In genomic region chr12:85824438-85825264, GRCm38 (mm10) we compare ENCODE assay signal across 8 mouse cellular contexts. TPM values are rescaled to one million over a fixed set of nuclear protein-coding genes. Genes with fewer than 3 reads are reported as not detected.
A peak's percentile ranks its signal among the peaks of the same experiment; 100 is the strongest.
DNase-seq lines count a peak whose midpoint lies in the region; ATAC-seq and TF ChIP-seq lines count a peak whose summit lies in the region.

Erg28 (minus strand) TSS chr12:85824550.
Ttll5 (plus strand) TSS chr12:85824659.

- peak within 1 kb of the TSS; percentile 90 for H3K27ac ChIP-seq in ES-E14 (ENCODE audit: insufficient read depth, low read depth, low read length, poor library complexity, severe bottlenecking)
- peak within 1 kb of the TSS; percentile 98 for H3K27ac ChIP-seq in forebrain, embryonic 15.5 days (replicated peaks)

- H3K36me3 ChIP-seq in ES-E14 (ENCODE audit: control insufficient read depth, insufficient read depth, low read length, poor library complexity, severe bottlenecking), result peaks cover 7% of the 10 kb centered on the region
- H3K36me3 ChIP-seq in forebrain, embryonic 15.5 days, result peaks cover 11% of the 10 kb centered on the region

- intact Hi-C loops in heart, postnatal 25 days (cut with DNase I), result no loop called here

- TF ChIP-seq CTCF in lung, adult 2 months (IDR thresholded peaks at IDR 0.05; ENCODE audit: insufficient read depth, low read length), result no peak

- H3K9ac ChIP-seq in ES-E14 (ENCODE audit: insufficient read depth, low read depth, low read length, poor library complexity, severe bottlenecking), result peak within 1 kb of the TSS; percentile 91
- H3K9ac ChIP-seq in forebrain, embryonic 15.5 days (replicated peaks), result peak within 1 kb of the TSS; percentile 63

- DNase-seq in ES-E14 (ENCODE audit: low read depth, low spot score), result peak; percentile 94
- DNase-seq in cerebellum, adult 11-12 months, result peak; percentile 97
- peak; percentile 91 for DNase-seq in heart, postnatal 25 days (ENCODE audit: low spot score)
- DNase-seq in layer of hippocampus, adult 18-20 months (ENCODE audit: low spot score in 2 of 2), result peak; percentile 95 to 97
- peak; percentile 97 for DNase-seq in lung, adult 2 months
- peak; percentile 89 to 94 for DNase-seq in thymus, adult 18-20 months

- H3K4me2 ChIP-seq in forebrain, embryonic 15.5 days (replicated peaks), result peak within 1 kb of the TSS; percentile 70

- ATAC-seq in forebrain, embryonic 15.5 days (replicated peaks), result peak; percentile 98
- peak; percentile 92 for ATAC-seq in neutrophil, adult 5-6 weeks (ENCODE audit: extremely low read depth, insufficient number of reproducible peaks, low FRiP score, poor library complexity, severe bottlenecking)

- peak; percentile 63; the same call in 1 of the 2 replicates for TF ChIP-seq POLR2A in lung, adult 2 months (IDR thresholded peaks at IDR 0.05; ENCODE audit: borderline replicate concordance, extremely low read depth, low read depth, low read length)

- peak within 1 kb of the TSS; percentile 68 to 88 for H3K4me3 ChIP-seq in ES-E14 (ENCODE audit: insufficient read depth in 1 of 2, low read depth in 1 of 2, low read length in 2 of 2, poor library complexity in 1 of 2, severe bottlenecking in 1 of 2)
- peak within 1 kb of the TSS; percentile 86 for H3K4me3 ChIP-seq in forebrain, embryonic 15.5 days
- peak within 1 kb of the TSS; percentile 73 for H3K4me3 ChIP-seq in lung, adult 2 months (replicated peaks; ENCODE audit: extremely low read depth, low read depth, low read length)

- 0 out of 4 replicates have a peak, but pooled peaks cover 2 to 4% of the 10 kb centered on the region in 2 experiments for H3K4me1 ChIP-seq in ES-E14 (ENCODE audit: control insufficient read depth in 2 of 2, insufficient read depth in 2 of 2, low read length in 2 of 2, poor library complexity in 1 of 2)
- peaks cover 27% of the 10 kb centered on the region for H3K4me1 ChIP-seq in forebrain, embryonic 15.5 days
- H3K4me1 ChIP-seq in lung, adult 2 months (ENCODE audit: control insufficient read depth, insufficient read depth, low read length), result no peaks in the 10 kb centered on the region; the same call in 1 of the 2 replicates

- no peaks in the 10 kb centered on the region for H3K27me3 ChIP-seq in forebrain, embryonic 15.5 days

- in situ Hi-C loops in ES-E14 (cut with MboI; ENCODE audit: low sequenced_read_pairs in 2 of 2, unreplicated experiment in 2 of 2), result no loop called here

- under 1% methylated on average over 67 of the region's 67 CpGs for WGBS in forebrain, embryonic 15.5 days
- WGBS in lung, adult 2 months, result under 1% methylated on average over 67 of the region's 67 CpGs

- H3K9me3 ChIP-seq in ES-E14 (ENCODE audit: control insufficient read depth, insufficient read depth, low read depth, low read length), result no peaks in the 10 kb centered on the region
- H3K9me3 ChIP-seq in forebrain, embryonic 15.5 days, result no peaks in the 10 kb centered on the region

TF ChIP-seq in ES-E14, 5 proteins besides CTCF, POLR2A, EP300 and RAD21:
- TF ChIP-seq MAFK (IDR thresholded peaks at IDR 0.05; ENCODE audit: insufficient read depth, low read depth, low read length), result no peak
- peak; percentile 81 for TF ChIP-seq HCFC1 (IDR thresholded peaks at IDR 0.05; ENCODE audit: borderline replicate concordance, insufficient read depth, low read length)
- peak; percentile 81 for TF ChIP-seq CHD2 (IDR thresholded peaks at IDR 0.05; ENCODE audit: low read depth, low read length)

RNA-seq across cellular contexts. Expression of gene Erg28, which starts in this region (rescaled TPM):
- 87.3 and 95.1 TPM in 2 replicates for total RNA-seq in ES-E14 (2012; rRNA removed)
- 97.5 and 101 TPM in 2 replicates for polyA plus RNA-seq in forebrain, embryonic 15.5 days (2015; fragmentation: Nextera tagmentation; extraction: Ambion mirVana)
- 1 to 10 TPM; 5.8 to 7.0 TPM for total RNA-seq in heart, postnatal 25 days (2021)
- total RNA-seq in layer of hippocampus, adult 18-20 months (2021), result 10 to 100 TPM; 54.2 to 61.2 TPM
- 26.5 and 35.6 TPM in 2 replicates for polyA plus RNA-seq in lung, adult 2 months (2012; rRNA removed)
- 22.7 and 25.4 TPM in 2 replicates for total RNA-seq in neutrophil, adult 5-6 weeks (2017)

RNA-seq across cellular contexts. Expression of gene Ttll5, which starts in this region (rescaled TPM):
- 17.1 and 18.6 TPM in 2 replicates for total RNA-seq in ES-E14 (2012; rRNA removed)
- polyA plus RNA-seq in forebrain, embryonic 15.5 days (2015; fragmentation: Nextera tagmentation; extraction: Ambion mirVana), result 14.7 and 15.4 TPM in 2 replicates
- 10 to 100 TPM; 13.0 to 13.4 TPM for total RNA-seq in heart, postnatal 25 days (2021)
- 10 to 100 TPM; 47.2 to 51.8 TPM for total RNA-seq in layer of hippocampus, adult 18-20 months (2021)
- 11.1 and 11.7 TPM in 2 replicates for polyA plus RNA-seq in lung, adult 2 months (2012; rRNA removed)
- 17.6 and 28.7 TPM in 2 replicates for total RNA-seq in neutrophil, adult 5-6 weeks (2017)

Comparison
In these comparisons a context has a peak if more than half of its experiments do, and no peak if none do; other contexts are left out.
1. Peak in every context shown above with its lines: DNase-seq, ATAC-seq, H3K4me3 ChIP-seq and H3K27ac ChIP-seq.